Mouse (Mus musculus) thymus, adult 2 months (tissue): ENCODE measurements around the gene St7l. TPM values are rescaled to one million over a fixed set of nuclear protein-coding genes. Genes with fewer than 3 reads are reported as not detected.

Source experiments
- DNase-seq: peaks from one replicate; pipeline ENCODE4 v3.0.0; 2021
- H3K27ac ChIP-seq: fragments of 200-500 bp; 2 replicates; pipeline ENCODE4 v1.5.1; 2012; ENCODE audit warnings: low read length, control low read depth; ENCODE audit not compliant: control insufficient read depth, insufficient read depth
- H3K27me3 ChIP-seq: fragments of 200-500 bp; 2 replicates; pipeline ENCODE4 v1.6.1; 2012; ENCODE audit warnings: mild to moderate bottlenecking, low read length, moderate library complexity, mixed read lengths; ENCODE audit not compliant: control insufficient read depth, insufficient read depth
- H3K36me3 ChIP-seq: fragments of 200-500 bp; 2 replicates; pipeline ENCODE4 v1.6.1; 2012; ENCODE audit warnings: mild to moderate bottlenecking, low read length, moderate library complexity; ENCODE audit not compliant: control insufficient read depth, insufficient read depth
- H3K4me1 ChIP-seq: fragments of 200-500 bp; replicated peaks from 2 replicates; pipeline ENCODE4 v1.6.1; 2012; ENCODE audit warnings: low read length; ENCODE audit not compliant: control insufficient read depth, insufficient read depth
- H3K4me3 ChIP-seq: fragments of 200-500 bp; 2 replicates; pipeline ENCODE4 v1.5.1; 2012; ENCODE audit warnings: mild to moderate bottlenecking, low read length, control low read depth, moderate library complexity; ENCODE audit not compliant: control insufficient read depth, insufficient read depth
- CTCF ChIP-seq: fragments of 200-500 bp; IDR thresholded peaks from 2 replicates; pipeline ENCODE4 v1.5.1; 2012; ENCODE audit warnings: mild to moderate bottlenecking, control low read depth, low read length, moderate library complexity, borderline replicate concordance; ENCODE audit not compliant: control insufficient read depth, poor library complexity, insufficient read depth; ENCODE audit errors: extremely low read depth
- POLR2A ChIP-seq: fragments of 200-500 bp; IDR thresholded peaks from 2 replicates; pipeline ENCODE4 v1.6.1; 2012; ENCODE audit warnings: mild to moderate bottlenecking, low read length, control low read depth, moderate library complexity; ENCODE audit not compliant: control insufficient read depth, poor library complexity, insufficient read depth; ENCODE audit errors: extremely low read depth
- WGBS: fragments of 180-500 bp; shearing (Covaris S2); methylation state at CpG from one replicate; pipeline ENCODE4 v1.1.7; 2018; 5-methylcytosine and 5-hydroxymethylcytosine counted together
- polyA plus RNA-seq: library from polyadenylated mRNA; depleted of rRNA; stranded (reverse); fragments of >200 nt; gene quantifications from 2 replicates; pipeline ENCODE4 v1.2.3, GENCODE M21; 2012; rRNA removed

St7l gene
- 13.2 and 13.6 TPM in 2 replicates for polyA plus RNA-seq

- Histone ChIP-seq H3K27me3 (no peaks in the 10 kb centered on the region), H3K4me1 (peaks cover 4% of the 10 kb centered on the region), H3K27ac (peak within 1 kb of the TSS; percentile 89), H3K36me3 (no peaks in the 10 kb centered on the region), H3K4me3 (peak within 1 kb of the TSS; percentile 80)
- TF ChIP-seq CTCF (0 out of 2 replicates have a peak, but pooled peaks have one; percentile 51), POLR2A (peak; percentile 98)
- peak; percentile 90 for DNase-seq
- under 1% methylated on average over 43 of the region's 43 CpGs for WGBS
Observed at GRCm38 (mm10) chr3:104863786-104864650, at the start of gene St7l, which contains the start of gene Capza1. Gene St7l, plus strand, starts transcription at chr3:104864005. Gene Capza1, minus strand, starts transcription at chr3:104864505.

GRCm38 (mm10) chr3:104814746-104815145 lies 49.1 kb upstream of the St7l start:
- no peaks in the 10 kb centered on the region for H3K27me3 ChIP-seq
- peaks cover 4% of the 10 kb centered on the region; the same call in 1 of the 2 replicates for H3K4me1 ChIP-seq
- WGBS, result 95% methylated on average over 1 of the region's 1 CpGs
- TF ChIP-seq CTCF (no peak), POLR2A (no peak)
- H3K27ac ChIP-seq, result no peak overlapping the region
- no peaks in the 10 kb centered on the region for H3K36me3 ChIP-seq
- no peak overlapping the region for H3K4me3 ChIP-seq
- no peak for DNase-seq

- Histone ChIP-seq H3K27me3 (no peaks in the 10 kb centered on the region), H3K4me3 (no peak overlapping the region), H3K4me1 (peaks cover 4% of the 10 kb centered on the region; the same call in 1 of the 2 replicates), H3K36me3 (no peaks in the 10 kb centered on the region), H3K27ac (no peak overlapping the region)
- DNase-seq, result no peak
- WGBS, result 95% methylated on average over 2 of the region's 2 CpGs
- TF ChIP-seq POLR2A (no peak), CTCF (no peak)
Observed at GRCm38 (mm10) chr3:104815346-104815745, 48.5 kb upstream of the St7l start.

- 99% methylated on average over 7 of the region's 7 CpGs for WGBS
- no peak for DNase-seq
- H3K27me3 ChIP-seq, result no peaks in the 10 kb centered on the region
- H3K4me3 ChIP-seq, result no peak overlapping the region
- peaks cover 4% of the 10 kb centered on the region; the same call in 1 of the 2 replicates for H3K4me1 ChIP-seq
- TF ChIP-seq POLR2A (no peak), CTCF (no peak)
- no peak overlapping the region for H3K27ac ChIP-seq
- peaks cover under 1% of the 10 kb centered on the region; the same call in 1 of the 2 replicates for H3K36me3 ChIP-seq
Observed at GRCm38 (mm10) chr3:104816130-104816529, 47.7 kb upstream of the St7l start.

- peak; percentile 66 for DNase-seq
- TF ChIP-seq CTCF (no peak), POLR2A (no peak)
- H3K36me3 ChIP-seq, result peaks cover 8% of the 10 kb centered on the region
- H3K4me1 ChIP-seq, result peaks cover 4% of the 10 kb centered on the region; the same call in 1 of the 2 replicates
- peak overlapping the region; percentile 56; the same call in 1 of the 2 replicates for H3K27ac ChIP-seq
- 1% methylated on average over 46 of the region's 46 CpGs for WGBS
- peak overlapping the region; percentile 99 for H3K4me3 ChIP-seq
- H3K27me3 ChIP-seq, result no peaks in the 10 kb centered on the region
Observed at GRCm38 (mm10) chr3:104817481-104817990, 46.3 kb upstream of the St7l start.

- peaks cover 4% of the 10 kb centered on the region; the same call in 1 of the 2 replicates for H3K4me1 ChIP-seq
- DNase-seq, result peak; percentile 74
- H3K4me3 ChIP-seq, result peak within 1 kb of the TSS; percentile 99
- H3K27ac ChIP-seq, result peak within 1 kb of the TSS; percentile 56; the same call in 1 of the 2 replicates
- WGBS, result under 1% methylated on average over 40 of the region's 40 CpGs
- H3K36me3 ChIP-seq, result peaks cover 8% of the 10 kb centered on the region
- no peaks in the 10 kb centered on the region for H3K27me3 ChIP-seq
- TF ChIP-seq POLR2A (0 out of 2 replicates have a peak, but pooled peaks have one; percentile 17), CTCF (no peak)
Observed at GRCm38 (mm10) chr3:104817991-104818748, 45.6 kb upstream of the St7l start, which contains the start of gene Mov10. Gene Mov10, minus strand, starts transcription at chr3:104818563.
